Mouse (Mus musculus): ENCODE results near the gene Tiam2. TPM values are rescaled to one million over a fixed set of nuclear protein-coding genes. Genes with fewer than 3 reads are reported as not detected.
A peak's percentile ranks its signal among the peaks of the same experiment; 100 is the strongest.

The Tiam2 gene
- polyA plus RNA-seq, 1 experiment = 254 TPM

- Histone ChIP-seq H3K4me1 (ENCODE audit: control insufficient read depth, insufficient read depth, low read length) (peaks cover 16% of the 10 kb centered on the region), H3K4me3 (ENCODE audit: insufficient read depth, low read depth, low read length) (no peak overlapping the region), H3K27ac (ENCODE audit: insufficient read depth, low read depth, low read length) (no peak overlapping the region)
- TF ChIP-seq CTCF (IDR thresholded peaks at IDR 0.05; ENCODE audit: insufficient read depth, low read depth, low read length) (no peak), POLR2A (IDR thresholded peaks at IDR 0.05; ENCODE audit: insufficient read depth, low read depth, low read length) (no peak)
- 60% methylated on average over 6 of the region's 6 CpGs for WGBS
Observed at GRCm38 (mm10) chr17:3527841-3528471, 201.6 kb downstream of the Tiam2 start.

- H3K27ac ChIP-seq (ENCODE audit: insufficient read depth, low read depth, low read length) = no peak overlapping the region; the same call in 1 of the 2 replicates
- 50% methylated on average over 3 of the region's 3 CpGs for WGBS
- no peak overlapping the region for H3K4me3 ChIP-seq (ENCODE audit: insufficient read depth, low read depth, low read length)
- H3K4me1 ChIP-seq (ENCODE audit: control insufficient read depth, insufficient read depth, low read length) = peaks cover 16% of the 10 kb centered on the region
- TF ChIP-seq CTCF (IDR thresholded peaks at IDR 0.05; ENCODE audit: insufficient read depth, low read depth, low read length) = no peak
- no peak for TF ChIP-seq POLR2A (IDR thresholded peaks at IDR 0.05; ENCODE audit: insufficient read depth, low read depth, low read length)
Observed at GRCm38 (mm10) chr17:3529523-3529922, 203.2 kb downstream of the Tiam2 start.

- Histone ChIP-seq H3K27ac (ENCODE audit: insufficient read depth, low read depth, low read length) (peak overlapping the region; percentile 3; the same call in 1 of the 2 replicates), H3K4me3 (ENCODE audit: insufficient read depth, low read depth, low read length) (no peak overlapping the region), H3K4me1 (ENCODE audit: control insufficient read depth, insufficient read depth, low read length) (peaks cover 16% of the 10 kb centered on the region)
- WGBS = 50% methylated on average over 7 of the region's 7 CpGs
- TF ChIP-seq CTCF (IDR thresholded peaks at IDR 0.05; ENCODE audit: insufficient read depth, low read depth, low read length) = no peak
- no peak for TF ChIP-seq POLR2A (IDR thresholded peaks at IDR 0.05; ENCODE audit: insufficient read depth, low read depth, low read length)
Observed at GRCm38 (mm10) chr17:3530549-3530948, 204.2 kb downstream of the Tiam2 start.

DNA sequence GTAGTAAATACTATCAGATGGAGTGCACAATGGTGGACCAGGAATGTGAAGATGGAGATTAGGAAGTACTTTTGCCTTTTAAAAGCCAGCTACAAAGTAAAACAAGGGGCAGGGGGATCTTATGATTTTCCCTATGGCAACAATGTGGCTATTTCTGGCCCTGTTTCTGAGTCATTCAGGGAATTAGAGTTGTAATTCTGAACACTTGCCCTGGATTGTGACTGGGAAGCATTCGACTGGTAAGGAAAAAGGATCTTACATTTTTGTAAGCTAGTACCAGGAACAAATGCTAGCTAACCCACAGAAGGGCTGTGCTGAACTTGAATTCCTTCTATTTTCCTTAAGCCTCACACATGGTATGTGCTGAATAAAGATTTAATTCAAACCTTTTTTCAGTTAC, 205.3 kb downstream of the Tiam2 start:
- Histone ChIP-seq H3K4me1 (ENCODE audit: control insufficient read depth, insufficient read depth, low read length) (peaks cover 16% of the 10 kb centered on the region), H3K4me3 (ENCODE audit: insufficient read depth, low read depth, low read length) (no peak overlapping the region), H3K27ac (ENCODE audit: insufficient read depth, low read depth, low read length) (peak overlapping the region; percentile 66)
- 19% methylated on average over 1 of the region's 1 CpGs for WGBS
- TF ChIP-seq POLR2A (IDR thresholded peaks at IDR 0.05; ENCODE audit: insufficient read depth, low read depth, low read length) (no peak), CTCF (IDR thresholded peaks at IDR 0.05; ENCODE audit: insufficient read depth, low read depth, low read length) (no peak)

DNA sequence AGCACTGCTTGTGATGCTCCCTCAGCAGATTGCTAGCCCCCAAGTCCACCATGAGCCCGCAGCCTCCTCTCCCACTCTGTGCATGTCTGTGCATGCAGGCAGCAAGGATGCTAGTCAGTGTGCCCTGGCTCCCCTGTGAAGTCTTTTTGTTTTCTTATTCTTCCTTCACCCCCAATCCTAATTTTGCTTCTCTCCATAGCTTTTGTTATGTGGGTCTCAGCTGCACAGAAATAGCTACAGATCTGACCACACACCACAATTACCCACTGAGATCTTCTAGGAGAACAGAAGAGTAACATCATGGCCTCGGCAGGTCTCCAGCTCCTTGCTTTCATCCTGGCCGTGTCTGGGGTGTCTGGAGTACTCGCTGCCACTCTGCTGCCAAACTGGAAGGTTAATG, 205.9 kb downstream of the Tiam2 start, which contains the start of gene Cldn20:
Cldn20 (plus strand) TSS at position 301 of the 400 bp plus-strand sequence.
- Histone ChIP-seq H3K4me1 (ENCODE audit: control insufficient read depth, insufficient read depth, low read length) (peaks cover 16% of the 10 kb centered on the region), H3K27ac (ENCODE audit: insufficient read depth, low read depth, low read length) (peak within 1 kb of the TSS; percentile 98), H3K4me3 (ENCODE audit: insufficient read depth, low read depth, low read length) (no peak within 1 kb of the TSS)
- 49% methylated on average over 4 of the region's 4 CpGs for WGBS
- TF ChIP-seq POLR2A (IDR thresholded peaks at IDR 0.05; ENCODE audit: insufficient read depth, low read depth, low read length) (no peak), CTCF (IDR thresholded peaks at IDR 0.05; ENCODE audit: insufficient read depth, low read depth, low read length) (no peak)

GRCm38 (mm10) chr17:3533425-3533824, 207.1 kb downstream of the Tiam2 start:
- WGBS = 26% methylated on average over 1 of the region's 1 CpGs
- Histone ChIP-seq H3K4me3 (ENCODE audit: insufficient read depth, low read depth, low read length) (no peak overlapping the region), H3K4me1 (ENCODE audit: control insufficient read depth, insufficient read depth, low read length) (peaks cover 16% of the 10 kb centered on the region), H3K27ac (ENCODE audit: insufficient read depth, low read depth, low read length) (no peak overlapping the region)
- no peak for TF ChIP-seq CTCF (IDR thresholded peaks at IDR 0.05; ENCODE audit: insufficient read depth, low read depth, low read length)
- TF ChIP-seq POLR2A (IDR thresholded peaks at IDR 0.05; ENCODE audit: insufficient read depth, low read depth, low read length) = no peak

- TF ChIP-seq CTCF (IDR thresholded peaks at IDR 0.05; ENCODE audit: insufficient read depth, low read depth, low read length) (no peak), POLR2A (IDR thresholded peaks at IDR 0.05; ENCODE audit: insufficient read depth, low read depth, low read length) (no peak)
- Histone ChIP-seq H3K27ac (ENCODE audit: insufficient read depth, low read depth, low read length) (no peak overlapping the region), H3K4me3 (ENCODE audit: insufficient read depth, low read depth, low read length) (no peak overlapping the region), H3K4me1 (ENCODE audit: control insufficient read depth, insufficient read depth, low read length) (no peaks in the 10 kb centered on the region)
- 56% methylated on average over 2 of the region's 2 CpGs for WGBS
Observed at GRCm38 (mm10) chr17:3540304-3540703, 213.9 kb downstream of the Tiam2 start.

GRCm38 (mm10) chr17:3541033-3541432, 214.7 kb downstream of the Tiam2 start:
- H3K27ac ChIP-seq (ENCODE audit: insufficient read depth, low read depth, low read length) = no peak overlapping the region
- 81% methylated on average over 5 of the region's 5 CpGs for WGBS
- TF ChIP-seq CTCF (IDR thresholded peaks at IDR 0.05; ENCODE audit: insufficient read depth, low read depth, low read length) = no peak
- TF ChIP-seq POLR2A (IDR thresholded peaks at IDR 0.05; ENCODE audit: insufficient read depth, low read depth, low read length) = no peak
- no peaks in the 10 kb centered on the region for H3K4me1 ChIP-seq (ENCODE audit: control insufficient read depth, insufficient read depth, low read length)
- H3K4me3 ChIP-seq (ENCODE audit: insufficient read depth, low read depth, low read length) = no peak overlapping the region

GRCm38 (mm10) chr17:3547725-3548124, 221.4 kb downstream of the Tiam2 start:
- Histone ChIP-seq H3K27ac (ENCODE audit: insufficient read depth, low read depth, low read length) (no peak overlapping the region), H3K4me1 (ENCODE audit: control insufficient read depth, insufficient read depth, low read length) (no peaks in the 10 kb centered on the region), H3K4me3 (ENCODE audit: insufficient read depth, low read depth, low read length) (no peak overlapping the region)
- TF ChIP-seq CTCF (IDR thresholded peaks at IDR 0.05; ENCODE audit: insufficient read depth, low read depth, low read length) (no peak), POLR2A (IDR thresholded peaks at IDR 0.05; ENCODE audit: insufficient read depth, low read depth, low read length) (no peak)
- WGBS = 50% methylated on average over 7 of the region's 7 CpGs

Measured in olfactory bulb, adult 2 months (tissue).